Mouse (Mus musculus) urinary bladder, adult 18-20 months (tissue): ENCODE results near the gene Ctnnbl1.

Source experiments
- DNase-seq, 2 experiments: peaks; one replicate each; pipeline ENCODE4 v3.0.0; 2022; ENCODE audit warnings: low spot score in 2 of 2, mixed read lengths in 2 of 2

The Ctnnbl1 gene

DNA sequence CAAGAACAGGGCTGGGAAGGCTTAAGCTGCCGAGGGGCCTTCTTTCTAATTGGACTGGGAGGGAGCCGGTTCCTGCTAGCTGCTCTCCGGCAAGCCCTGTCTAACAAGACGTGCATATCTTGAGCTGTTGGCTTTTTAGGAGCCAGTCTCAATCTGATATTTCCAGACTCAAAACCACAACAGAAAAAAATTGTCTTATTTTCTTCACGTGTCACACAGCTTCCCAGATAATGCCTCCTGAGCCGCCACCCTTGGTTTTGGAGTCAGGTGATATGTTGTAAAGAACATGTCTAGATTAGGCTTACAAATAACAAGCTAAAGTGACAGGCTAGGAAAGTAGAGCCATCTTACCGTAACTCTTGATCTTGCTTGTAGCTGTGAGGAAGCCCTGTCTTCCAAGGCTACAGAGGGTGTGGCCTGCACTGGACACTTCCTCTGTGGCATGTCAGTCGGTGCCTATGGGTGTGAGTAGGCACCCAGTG is 56.7 kb downstream of the Ctnnbl1 start:
- no peak for DNase-seq

DNA sequence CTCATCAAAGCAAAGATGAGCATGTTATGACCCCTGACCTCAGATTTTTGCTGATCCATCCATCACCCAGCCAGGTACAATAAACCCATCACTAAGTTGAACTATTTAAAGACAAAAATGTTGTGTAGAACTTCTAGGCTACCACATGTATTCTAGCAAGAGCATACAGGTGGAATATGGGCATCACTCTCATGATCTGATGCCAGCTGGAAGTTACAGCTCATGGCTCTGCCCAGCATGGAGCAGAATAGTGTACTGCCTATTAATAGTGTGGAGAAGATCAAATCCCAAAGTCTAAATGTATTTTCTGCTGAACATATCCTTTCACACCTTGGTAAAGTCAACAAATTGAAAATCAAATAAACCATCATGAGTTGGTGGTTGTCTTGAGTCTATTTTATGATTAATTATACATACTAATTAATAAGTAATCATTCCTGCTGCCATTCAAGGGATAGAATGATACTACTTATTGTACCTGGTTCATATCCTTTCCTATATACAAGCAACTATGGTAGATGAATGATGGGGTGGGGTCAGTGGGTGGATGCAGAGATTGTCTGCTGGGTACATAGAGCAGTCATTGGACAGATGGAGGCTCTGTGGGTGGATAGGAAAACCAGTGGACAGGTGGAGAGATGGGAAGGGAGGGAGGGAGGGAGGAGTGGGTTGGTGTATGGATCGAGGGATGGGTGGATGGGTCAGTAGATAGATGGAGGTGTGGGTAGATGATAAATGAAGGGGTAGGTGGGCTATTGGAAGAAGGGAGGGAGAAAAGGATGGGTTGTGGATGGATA is 58.6 kb downstream of the Ctnnbl1 start:
- DNase-seq: no peak

DNA sequence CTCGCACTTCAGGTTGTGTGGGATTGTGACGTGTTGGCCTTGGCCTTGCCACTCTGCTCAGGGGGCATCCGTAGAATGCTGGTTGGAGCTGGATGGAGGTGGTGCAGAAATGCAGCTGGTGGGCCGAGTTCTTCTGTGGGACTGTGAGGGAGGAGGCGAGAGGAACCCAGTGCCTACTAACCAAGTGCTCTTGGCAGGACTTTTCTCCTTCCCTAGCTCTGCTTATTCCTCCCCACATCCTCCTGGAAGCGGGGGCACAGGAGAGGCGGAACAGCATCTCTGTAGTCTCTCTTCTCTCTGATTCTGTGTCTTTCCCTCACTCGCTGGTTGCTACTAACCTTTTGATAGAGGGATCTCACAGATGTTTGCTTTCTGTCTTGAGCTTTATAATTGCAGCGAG is 62.3 kb downstream of the Ctnnbl1 start:
- no peak for DNase-seq

DNA sequence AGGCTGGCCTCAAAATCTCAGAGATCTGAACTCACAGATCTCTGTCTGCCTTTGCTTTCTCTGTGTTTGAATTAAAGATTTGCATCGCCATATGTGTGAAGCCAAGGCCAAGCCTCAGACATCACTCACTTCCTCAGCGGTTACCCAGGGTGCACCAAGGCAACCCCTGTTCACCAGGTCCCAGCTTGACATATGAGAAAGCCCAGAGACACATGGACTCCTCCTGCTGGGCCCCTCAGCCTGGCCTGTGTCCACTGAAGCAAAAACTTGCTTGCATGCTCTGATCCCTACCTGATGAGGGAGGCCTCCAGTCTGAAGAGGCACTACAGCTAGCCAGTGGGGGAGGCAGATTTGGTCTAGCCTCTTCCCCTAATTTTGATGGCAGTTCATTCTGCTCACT is 63.1 kb downstream of the Ctnnbl1 start:
- DNase-seq: no peak

DNA sequence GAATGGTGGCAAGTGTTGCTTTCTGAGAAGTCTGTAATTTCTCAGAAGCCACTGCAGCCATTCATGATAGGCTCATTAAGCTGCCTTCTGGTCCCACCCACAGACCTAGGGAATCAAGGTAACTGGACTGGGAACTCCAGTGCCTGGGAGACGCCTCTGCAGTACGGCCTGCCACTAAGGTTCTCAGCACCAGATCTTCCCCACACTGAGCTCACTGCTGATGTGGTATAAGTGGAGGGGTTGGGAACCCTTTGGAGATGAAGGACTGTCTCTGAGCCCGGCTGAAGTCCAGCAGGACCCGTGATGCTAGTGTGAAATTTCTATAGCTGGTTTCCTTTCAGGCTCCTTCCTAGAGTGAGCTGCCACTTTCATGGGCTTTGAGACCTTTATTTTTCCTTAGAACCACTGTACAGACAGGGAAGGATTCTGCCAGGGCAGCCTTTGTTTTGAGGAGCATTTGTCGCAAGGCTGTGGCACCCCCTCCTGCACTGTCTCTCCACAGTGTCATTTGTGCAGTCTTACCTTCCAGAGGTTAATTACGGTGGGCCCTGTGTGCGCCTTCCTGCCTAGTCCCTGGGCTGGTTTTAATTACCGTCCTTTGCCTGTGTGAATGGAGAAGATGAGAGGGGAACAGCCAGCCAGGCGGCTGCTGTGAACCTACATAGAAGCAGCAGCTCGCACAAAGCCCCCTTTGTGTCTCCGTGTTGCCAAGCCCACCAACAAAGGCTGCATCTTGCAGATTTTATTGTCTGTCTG is 63.7 kb downstream of the Ctnnbl1 start:
- DNase-seq: no peak

DNA sequence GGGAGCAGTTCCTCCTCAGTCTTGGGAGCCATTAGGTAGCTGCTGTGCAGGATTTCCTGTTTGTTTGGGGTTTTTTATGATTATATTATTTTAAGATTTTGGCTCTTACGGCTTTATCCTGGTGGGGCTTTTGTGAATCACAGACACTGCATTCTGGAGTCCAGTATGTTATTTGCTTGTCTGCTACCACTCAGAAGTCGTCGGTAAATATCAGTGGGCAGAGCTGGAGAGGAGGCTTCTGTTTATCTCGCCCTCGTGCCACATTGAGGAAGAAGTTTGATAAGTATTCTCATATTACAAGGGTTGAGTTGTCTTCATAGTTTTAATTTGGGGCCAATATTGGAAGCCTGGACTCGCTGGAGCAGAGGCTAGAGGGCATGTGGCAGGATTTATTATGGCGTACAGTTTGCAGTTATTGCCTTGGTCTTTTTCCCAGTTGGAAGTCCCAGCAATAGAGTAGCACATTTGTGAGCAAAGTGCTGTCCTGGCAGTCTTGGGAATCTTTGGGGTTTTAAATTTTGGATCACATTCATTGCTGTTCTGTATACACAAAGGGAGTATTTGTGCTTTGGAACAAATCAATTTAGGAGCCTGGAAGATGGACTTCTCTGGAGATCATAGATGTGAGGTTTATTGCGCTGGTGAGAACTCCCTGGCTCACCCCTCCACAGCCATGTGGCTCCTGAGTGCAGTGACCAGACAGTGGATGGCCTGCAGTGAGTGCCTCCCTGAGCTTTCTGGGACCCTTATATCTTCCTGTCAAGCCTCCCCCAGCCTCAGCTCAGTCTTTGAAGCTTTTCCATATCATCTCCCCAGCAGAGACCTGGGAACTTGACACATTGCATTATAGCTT is 64.5 kb downstream of the Ctnnbl1 start:
- no peak for DNase-seq

DNA sequence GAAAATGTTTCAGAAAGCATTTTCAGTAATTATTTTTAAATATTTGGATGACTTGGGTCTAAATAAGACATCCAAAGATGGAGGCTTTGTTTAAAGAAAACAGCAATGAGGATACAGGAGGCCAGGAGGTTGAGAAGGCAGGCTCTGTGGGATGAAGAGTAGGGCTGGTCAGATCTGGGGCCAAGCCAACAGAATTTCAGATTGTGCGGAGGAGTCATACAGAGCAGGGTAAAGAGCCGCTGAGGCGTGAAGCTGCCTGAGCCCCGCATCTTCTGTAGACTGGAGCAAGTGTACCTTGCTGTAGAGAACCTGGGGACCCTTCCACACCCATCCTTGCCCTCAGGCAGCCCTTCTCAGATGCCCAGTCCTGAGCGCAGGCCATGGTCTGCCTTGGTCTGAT is 65.5 kb downstream of the Ctnnbl1 start:
- DNase-seq: no peak

DNA sequence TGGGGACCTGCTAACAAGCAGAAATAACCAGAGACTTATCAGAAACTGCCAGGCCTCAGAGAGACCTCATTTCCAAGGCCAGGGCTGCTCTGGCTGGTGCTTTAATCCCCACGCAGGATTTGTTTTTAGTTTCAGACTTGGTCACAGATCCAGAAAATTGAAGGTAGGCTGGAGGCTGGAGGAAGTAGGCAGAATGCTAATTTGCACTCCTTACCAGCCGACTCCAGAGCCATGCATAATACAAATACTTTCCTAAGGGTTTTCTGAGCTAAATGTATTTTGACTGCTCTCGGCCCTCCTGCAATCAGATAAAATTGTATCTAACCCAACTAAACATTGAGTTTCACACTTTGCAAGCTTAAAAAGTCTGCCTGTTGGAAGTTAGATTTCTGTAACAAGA is 67.2 kb downstream of the Ctnnbl1 start:
- DNase-seq: no peak

DNA sequence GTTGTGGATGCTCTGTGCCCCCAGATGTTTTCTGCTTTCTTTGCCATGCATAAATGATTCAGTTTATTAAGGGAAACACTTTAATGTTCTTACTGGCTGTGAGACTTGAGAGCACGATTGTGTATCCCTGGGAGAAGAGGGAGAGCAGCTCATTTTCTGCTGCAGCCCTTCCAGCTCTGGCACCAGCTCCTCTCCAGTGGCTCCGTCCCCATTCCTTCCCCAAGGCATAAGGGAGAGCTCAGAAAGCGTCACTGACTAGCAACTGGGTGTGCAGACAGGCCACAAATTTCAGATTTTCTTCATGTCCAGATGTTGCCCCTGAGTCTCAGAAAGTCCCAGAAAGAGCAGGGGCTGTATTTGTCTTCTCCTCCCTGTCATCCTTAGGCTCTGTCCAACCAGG is 67.9 kb downstream of the Ctnnbl1 start:
- no peak for DNase-seq

DNA sequence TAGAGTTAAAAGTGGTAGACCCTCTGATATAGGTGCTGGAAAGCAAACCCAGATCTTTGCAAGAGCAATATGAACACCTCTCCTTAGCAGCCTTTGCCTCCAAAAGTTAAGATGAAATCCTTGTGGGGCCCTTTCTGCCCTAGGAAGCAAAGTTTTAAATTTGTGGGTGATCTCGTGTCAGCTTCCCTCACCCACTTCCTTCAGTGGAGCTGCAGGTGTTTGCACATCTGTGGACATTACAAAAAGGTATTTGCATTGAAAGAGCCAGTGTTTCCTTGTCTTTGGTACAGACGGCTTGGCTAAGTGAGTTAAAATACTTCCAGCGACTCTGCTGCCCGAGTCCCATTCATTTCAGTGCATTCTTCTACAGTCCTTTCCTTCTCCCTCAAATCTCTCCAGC is 69.9 kb downstream of the Ctnnbl1 start:
- DNase-seq: no peak

DNA sequence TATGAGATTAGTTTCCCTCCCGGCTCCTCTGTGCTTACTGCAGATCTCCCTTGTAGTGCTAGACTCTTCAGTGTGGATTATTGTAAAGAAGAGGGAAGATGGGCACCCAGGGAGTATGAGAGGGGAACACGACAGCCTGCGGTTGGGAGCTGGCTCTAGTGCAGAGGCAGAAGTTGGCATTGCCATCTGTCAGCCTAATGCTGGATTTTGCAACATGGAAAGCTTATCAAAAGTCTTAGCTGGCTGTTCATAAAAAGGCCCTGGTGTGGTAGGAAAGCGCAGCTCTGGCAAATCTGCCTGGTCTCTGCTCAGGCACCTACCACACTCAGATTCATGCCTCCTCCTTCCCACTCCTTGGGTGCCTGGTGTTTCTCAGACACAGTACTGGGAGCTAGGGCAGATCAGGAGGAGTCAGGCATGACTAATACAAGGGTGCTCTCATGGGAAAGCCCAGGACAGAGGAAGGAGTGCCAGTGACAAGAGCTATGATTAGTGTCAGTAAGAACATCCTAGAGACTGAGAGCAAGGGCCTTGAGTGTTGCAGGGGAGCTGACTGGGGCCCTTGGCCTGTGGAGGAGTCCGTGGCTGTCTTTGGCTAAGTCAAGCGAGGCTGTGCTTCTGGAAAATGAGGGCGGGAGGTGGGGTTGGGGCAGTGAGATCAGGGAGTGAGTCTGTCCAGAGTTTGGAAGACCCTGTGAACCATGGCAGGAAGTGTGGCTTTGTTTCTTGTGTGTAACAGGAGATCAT is 70.6 kb downstream of the Ctnnbl1 start:
- DNase-seq: no peak

DNA sequence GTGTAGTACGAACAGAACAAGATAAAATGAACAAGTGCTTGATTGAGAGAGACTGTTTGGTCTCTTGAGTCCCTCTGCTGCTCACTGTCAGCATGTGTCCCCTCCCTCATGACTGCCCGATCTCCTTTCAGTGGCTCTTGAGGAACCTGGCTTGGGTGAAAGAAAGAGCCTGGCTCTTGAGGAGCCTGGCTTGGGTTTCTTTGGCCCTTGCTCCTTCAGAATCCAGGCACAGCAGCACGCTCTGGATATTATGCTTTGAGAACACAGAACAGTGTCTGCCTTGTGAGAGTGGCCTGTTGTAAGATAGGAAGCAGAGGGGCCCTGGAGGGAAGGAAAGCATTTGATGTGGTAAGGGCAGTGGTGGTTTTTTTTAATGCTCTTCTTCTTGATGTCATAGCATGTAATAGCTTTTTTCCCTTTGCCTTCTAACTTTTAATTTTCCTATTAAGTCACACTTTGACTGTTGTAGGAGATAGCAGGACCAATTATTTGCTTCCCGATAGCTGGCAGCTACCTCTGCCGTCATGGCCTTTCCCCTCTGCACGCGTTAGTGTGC is 71.2 kb downstream of the Ctnnbl1 start:
- no peak for DNase-seq

DNA sequence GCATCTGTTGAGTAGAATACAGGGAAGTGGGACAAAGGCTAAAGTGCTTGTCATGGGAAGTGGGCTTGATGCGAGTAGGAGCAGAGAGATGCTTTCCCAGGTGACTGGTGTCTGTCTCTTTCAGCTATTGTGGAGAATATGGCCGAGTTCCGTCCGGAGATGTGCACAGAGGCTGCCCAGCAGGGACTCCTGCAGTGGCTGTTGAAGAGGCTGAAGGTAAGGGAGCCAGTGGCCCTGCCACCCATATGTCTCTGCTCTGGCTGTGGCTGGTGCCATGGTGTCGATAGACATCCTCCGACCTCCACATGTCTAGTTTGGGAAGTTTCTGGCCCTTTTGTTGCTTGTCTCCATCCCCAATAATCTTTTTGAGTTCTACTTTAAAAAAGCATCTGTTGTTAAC is 72.1 kb downstream of the Ctnnbl1 start:
- no peak for DNase-seq

DNA sequence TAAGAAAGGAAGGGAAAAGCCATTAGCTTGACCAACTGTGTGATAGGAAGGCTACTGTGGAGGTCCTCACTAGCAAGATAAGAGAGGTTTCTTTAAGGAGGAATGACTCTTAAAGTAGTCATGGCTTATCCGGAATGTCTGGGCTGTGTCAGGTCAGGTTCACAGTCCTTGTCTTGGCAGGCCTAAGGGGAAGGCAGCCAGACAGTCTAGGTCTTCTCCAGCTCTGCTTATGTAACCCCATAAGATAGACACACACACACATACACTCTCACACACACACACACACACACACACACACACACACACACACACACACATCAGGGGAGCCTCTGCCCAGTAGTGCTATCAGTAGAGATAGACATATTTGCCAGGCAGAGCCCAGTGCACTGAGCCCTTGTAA is 73.5 kb downstream of the Ctnnbl1 start:
- DNase-seq: no peak

DNA sequence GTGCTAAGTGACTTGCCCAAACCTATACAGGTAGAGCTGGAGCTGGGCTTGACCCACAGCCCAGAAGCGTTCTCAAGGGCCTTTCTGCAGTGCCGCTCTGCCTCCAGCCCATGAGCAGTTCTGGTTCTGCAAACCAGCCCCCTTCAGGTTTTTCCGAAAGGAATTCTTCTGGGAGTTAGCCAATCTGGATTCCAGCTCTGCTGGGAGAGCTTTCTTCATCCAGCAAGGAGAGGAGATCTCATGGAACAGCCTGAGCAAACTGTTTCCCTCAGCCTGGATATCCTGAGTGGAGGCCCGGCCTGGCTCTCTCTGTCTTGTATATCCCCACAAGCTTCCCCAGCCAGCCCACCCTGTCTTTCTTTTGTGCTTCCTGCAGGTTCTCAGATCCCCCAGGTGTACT is 75.9 kb downstream of the Ctnnbl1 start:
- DNase-seq: no peak

DNA sequence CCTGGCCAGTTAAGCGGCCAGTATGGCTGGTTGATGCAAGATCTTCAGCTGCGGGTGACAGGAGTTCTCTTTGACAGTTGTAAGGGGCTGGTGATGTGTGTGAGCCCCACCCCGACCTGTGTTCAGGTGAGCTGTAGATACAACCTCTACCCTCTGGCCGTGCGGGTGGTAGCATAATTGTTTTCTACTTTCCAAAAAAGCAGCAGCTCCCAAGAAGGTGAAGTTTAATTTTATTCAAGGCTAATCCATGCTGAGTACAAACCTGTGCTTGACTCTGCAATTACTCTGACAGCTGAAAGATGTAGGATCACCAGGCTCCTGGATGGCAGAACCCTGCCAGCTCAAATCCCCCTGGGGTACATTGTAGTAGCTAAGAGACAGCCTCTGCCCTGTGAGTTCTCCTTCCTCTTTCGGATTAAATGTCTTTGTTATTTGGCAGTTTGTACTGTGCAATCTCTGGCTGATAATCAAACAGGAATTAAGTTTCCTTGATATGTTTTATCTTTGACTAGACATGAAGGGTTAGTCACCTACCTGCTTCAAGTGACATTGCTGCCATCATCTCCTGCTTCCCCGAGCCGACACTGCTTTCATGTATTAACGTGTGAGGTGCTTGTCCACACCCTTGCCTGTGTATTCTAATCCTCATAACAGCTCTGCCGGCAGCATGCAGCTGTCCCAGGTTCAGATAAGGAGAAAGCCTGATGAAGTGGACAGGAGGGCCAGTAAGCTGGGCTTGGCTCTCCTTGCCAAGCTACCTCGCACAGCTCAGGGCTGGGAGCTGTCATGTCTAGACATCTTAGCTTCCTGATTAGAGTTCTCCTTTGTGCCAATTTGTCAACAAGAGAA is 77.1 kb downstream of the Ctnnbl1 start:
- no peak for DNase-seq

DNA sequence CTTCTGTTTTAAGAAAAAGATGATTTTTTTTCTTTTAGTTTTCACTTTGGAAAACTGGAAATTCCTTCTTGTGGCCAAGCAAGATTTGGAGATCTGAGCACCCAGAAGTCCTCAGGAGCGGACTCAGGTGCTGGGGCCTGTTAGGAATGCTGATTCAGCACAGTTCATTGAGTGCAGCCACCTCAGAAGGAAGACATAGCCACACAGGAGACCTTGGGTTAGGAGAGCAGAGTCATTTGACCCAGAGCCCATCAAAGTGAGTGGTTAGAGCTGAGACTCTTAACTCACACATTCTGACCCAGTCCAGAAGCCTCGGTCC is 77.7 kb downstream of the Ctnnbl1 start:
- no peak for DNase-seq

DNA sequence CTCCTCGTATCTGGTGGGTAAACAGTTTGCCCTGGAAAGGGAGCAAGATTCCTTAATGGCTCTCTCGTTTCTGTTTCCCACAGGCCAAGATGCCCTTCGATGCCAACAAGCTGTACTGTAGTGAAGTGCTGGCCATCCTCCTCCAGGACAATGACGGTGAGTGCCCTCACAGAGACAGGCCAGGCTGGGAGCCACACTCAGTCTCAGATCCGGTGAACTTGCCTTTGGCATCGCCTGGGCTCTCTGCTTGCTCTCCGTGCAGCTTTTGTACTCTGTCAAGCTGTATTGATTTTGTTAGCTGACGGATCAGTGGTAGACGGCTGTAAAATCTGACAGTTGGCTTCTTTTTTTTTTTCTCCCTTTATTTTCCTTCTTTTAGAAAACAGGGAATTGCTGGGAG is 80.5 kb downstream of the Ctnnbl1 start:
- no peak for DNase-seq

DNA sequence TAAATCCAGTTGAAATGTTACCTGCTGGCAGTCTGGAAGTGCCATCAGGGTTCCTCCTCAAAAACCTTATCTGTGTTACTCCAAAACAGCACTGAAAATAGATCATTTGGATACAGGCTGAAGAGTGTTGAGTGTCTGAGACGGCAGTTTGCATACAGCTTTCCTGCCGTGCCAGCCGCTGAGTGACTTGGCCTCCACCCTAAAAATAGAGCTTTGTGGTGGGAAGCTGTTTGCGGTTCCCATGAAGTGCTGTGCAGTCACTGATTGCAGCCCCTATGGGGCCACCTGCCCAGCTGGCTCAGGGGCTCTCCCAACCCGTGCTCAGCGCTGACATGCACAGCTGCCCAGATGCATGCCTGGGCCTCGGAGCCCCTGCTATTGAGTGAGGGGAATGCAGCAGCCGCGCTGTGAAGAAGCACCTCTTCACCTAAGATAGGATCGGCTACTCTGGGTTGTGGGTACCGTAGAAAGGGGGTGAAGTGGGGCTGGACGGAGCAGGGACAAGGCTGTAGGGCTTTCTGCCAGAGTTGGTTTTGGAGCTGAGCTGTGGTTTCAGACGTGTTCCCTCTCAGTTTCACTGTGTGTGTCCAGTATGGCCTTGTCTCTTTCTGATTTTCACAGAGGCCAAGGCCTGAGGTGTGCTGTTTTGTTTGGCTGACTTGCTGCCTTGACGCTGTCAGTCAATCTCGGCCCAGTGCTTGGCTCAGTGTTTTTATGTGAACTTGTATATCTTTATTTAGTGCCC is 81.5 kb downstream of the Ctnnbl1 start:
- no peak for DNase-seq

DNA sequence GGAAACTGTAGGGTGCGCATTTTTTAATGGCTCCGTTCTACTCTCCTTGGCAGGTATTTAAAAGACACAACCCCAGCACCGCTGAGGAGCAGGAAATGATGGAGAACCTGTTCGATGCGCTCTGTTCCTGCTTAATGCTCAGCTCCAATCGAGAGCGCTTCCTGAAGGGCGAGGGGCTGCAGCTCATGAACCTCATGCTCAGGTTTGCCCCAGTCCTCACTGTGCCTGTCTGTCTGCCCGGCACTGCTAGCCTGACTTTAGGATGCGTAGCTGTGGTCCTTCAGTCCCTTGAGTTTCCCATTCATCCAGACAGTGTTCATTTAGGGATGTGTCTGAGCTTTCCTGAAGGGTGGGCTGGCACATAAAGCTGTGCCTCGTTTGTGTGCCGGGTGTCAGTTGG is 82.2 kb downstream of the Ctnnbl1 start:
- no peak for DNase-seq
